Mouse (Mus musculus) c-Kit-positive CD71-negative TER-119-negative erythroid progenitor cells, embryonic 14.5 days (primary cell): ENCODE data around the gene Cnih1.
"Not testable (repeated sequence)": the region's sequence is repeated elsewhere in the genome, so short reads cannot be mapped to it uniquely, and the experiment has no call there.

Source experiments
- DNase-seq: peaks from one replicate; pipeline ENCODE4 v3.0.0-alpha.2; 2013; ENCODE audit warnings: low read depth

The Cnih1 gene

GRCm38 (mm10) chr14:46787787-46788504 lies at the start of gene Cnih1:
Cnih1 (minus strand) TSS chr14:46788411.
- DNase-seq: peak; percentile 81

GRCm38 (mm10) chr14:46832354-46833272 lies 44.4 kb upstream of the Cnih1 start:
- DNase-seq: no peak

GRCm38 (mm10) chr14:46831837-46832333 lies 43.7 kb upstream of the Cnih1 start, which contains the start of gene Cgrrf1:
Cgrrf1 (plus strand) TSS chr14:46832125.
- peak; percentile 92 for DNase-seq

GRCm38 (mm10) chr14:46831295-46831694 lies 43.1 kb upstream of the Cnih1 start:
- DNase-seq: no peak

- no peak for DNase-seq
These were observed 39.2 kb upstream of the Cnih1 start for GRCm38 (mm10) chr14:46827430-46827829.

GRCm38 (mm10) chr14:46823996-46824395 lies 35.8 kb upstream of the Cnih1 start:
- DNase-seq: no peak

- DNase-seq: peak; percentile 88
These were observed 33.9 kb upstream of the Cnih1 start, which contains the start of gene Gmfb for GRCm38 (mm10) chr14:46821873-46822716. Gmfb (minus strand) TSS chr14:46822242.

- DNase-seq: no peak
These were observed 33.2 kb upstream of the Cnih1 start for GRCm38 (mm10) chr14:46821271-46821872.

GRCm38 (mm10) chr14:46819961-46820360 lies 31.8 kb upstream of the Cnih1 start:
- DNase-seq: not testable (repeated sequence)

- no peak for DNase-seq
These were observed 30.5 kb upstream of the Cnih1 start for GRCm38 (mm10) chr14:46818743-46819142.

GRCm38 (mm10) chr14:46816916-46817622 lies 28.9 kb upstream of the Cnih1 start:
- no peak for DNase-seq

- DNase-seq: no peak
These were observed 27.4 kb upstream of the Cnih1 start for GRCm38 (mm10) chr14:46815640-46816039.

GRCm38 (mm10) chr14:46807927-46808326 lies 19.7 kb upstream of the Cnih1 start:
- DNase-seq: no peak

- no peak for DNase-seq
These were observed 18.0 kb upstream of the Cnih1 start for GRCm38 (mm10) chr14:46806186-46806585.

GRCm38 (mm10) chr14:46803791-46804190 lies 15.6 kb upstream of the Cnih1 start:
- no peak for DNase-seq

GRCm38 (mm10) chr14:46803259-46803658 lies 15.0 kb upstream of the Cnih1 start:
- DNase-seq: no peak

GRCm38 (mm10) chr14:46800684-46801345 lies 12.6 kb upstream of the Cnih1 start:
- DNase-seq: no peak

- DNase-seq: no peak
These were observed 5.9 kb upstream of the Cnih1 start for GRCm38 (mm10) chr14:46794157-46794556.

- DNase-seq: no peak
These were observed 2.5 kb upstream of the Cnih1 start for GRCm38 (mm10) chr14:46790723-46791122.

GRCm38 (mm10) chr14:46790303-46790702 lies 2.1 kb upstream of the Cnih1 start:
- DNase-seq: no peak
